Mouse (Mus musculus) testis, adult 2 months (tissue): ENCODE measurements at regions not wholly inside any gene's neighbourhood (a gene's known extent, or its start where the extent isn't known, plus 50 kb on each side); places are given as distances from the start of the nearest gene placed in this dataset.

Experiments used
- CTCF ChIP-seq: fragments of 200-500 bp; IDR thresholded peaks from 2 replicates; pipeline ENCODE4 v1.5.1; 2012; ENCODE audit warnings: low read depth, mild to moderate bottlenecking, inconsistent platforms, low read length, moderate library complexity; ENCODE audit not compliant: control insufficient read depth, insufficient read depth, insufficient replicate concordance
- POLR2A ChIP-seq: fragments of 200-500 bp; IDR thresholded peaks from 2 replicates; pipeline ENCODE4 v1.6.1; 2012; ENCODE audit warnings: low read depth, mild to moderate bottlenecking, inconsistent platforms, low read length, moderate library complexity; ENCODE audit not compliant: control insufficient read depth

GRCm38 (mm10) chr12:68683176-68683575 is 475.8 kb downstream of the Rps29 start:
- TF ChIP-seq CTCF (no peak), POLR2A (no peak)
